Mouse (Mus musculus) C2C12 (cell line): ENCODE results near the gene Gm10491.

Experiments
- CTCF ChIP-seq: IDR thresholded peaks from one replicate; pipeline ENCODE4 v1.5.1; 2011; ENCODE audit not compliant: control insufficient read depth, insufficient read depth, insufficient read length
- MYOD1 ChIP-seq: IDR thresholded peaks from one replicate; pipeline ENCODE4 v1.6.1; 2011; ENCODE audit warnings: low read depth; ENCODE audit not compliant: control insufficient read depth, insufficient read length
- USF1 ChIP-seq: IDR thresholded peaks from one replicate; pipeline ENCODE4 v1.6.1; 2011; ENCODE audit warnings: low read depth, mild to moderate bottlenecking, control low read depth, moderate library complexity

- TF ChIP-seq MYOD1 = no peak
- no peak for TF ChIP-seq CTCF
- TF ChIP-seq USF1 = no peak
These were observed 19.5 kb upstream of the Gm10491 start for GRCm38 (mm10) chrX:7927116-7927515.
